Mouse (Mus musculus): ENCODE measurements around the gene Esrrg. TPM values are rescaled to one million over a fixed set of nuclear protein-coding genes. Genes with fewer than 3 reads are reported as not detected.

Esrrg gene
- total and polyA plus RNA-seq, 3 experiments, result 0.01 TPM; not detected in 2

GRCm38 (mm10) chr1:187900756-187901155 is 292.2 kb downstream of the Esrrg start:
- H3K9me3 ChIP-seq (replicated peaks; ENCODE audit: insufficient read depth, low read length), result no peaks in the 10 kb centered on the region
- no peak overlapping the region for H3K9ac ChIP-seq (ENCODE audit: control insufficient read depth, low read depth, low read length, poor library complexity, severe bottlenecking)
- no peak overlapping the region for H3K4me3 ChIP-seq (ENCODE audit: control insufficient read depth in 1 of 2, insufficient read depth in 1 of 2, low read depth in 2 of 2, low read length in 2 of 2)

GRCm38 (mm10) chr1:187902176-187902575 is 293.6 kb downstream of the Esrrg start:
- Histone ChIP-seq H3K27me3 (ENCODE audit: control insufficient read depth in 1 of 2, insufficient read depth in 2 of 2, low read length in 2 of 2) (no peaks in the 10 kb centered on the region), H3K9ac (ENCODE audit: control insufficient read depth, low read depth, low read length, poor library complexity, severe bottlenecking) (no peak overlapping the region), H3K9me3 (replicated peaks; ENCODE audit: insufficient read depth, low read length) (no peaks in the 10 kb centered on the region), H3K4me1 (ENCODE audit: control insufficient read depth in 1 of 2, insufficient read depth in 2 of 2, low read length in 2 of 2) (no peaks in the 10 kb centered on the region), H3K36me3 (ENCODE audit: control insufficient read depth in 1 of 2, insufficient read depth in 2 of 2, low read length in 2 of 2) (no peaks in the 10 kb centered on the region), H3K27ac (ENCODE audit: control insufficient read depth, low read depth, low read length) (no peak overlapping the region), H3K4me3 (ENCODE audit: control insufficient read depth in 1 of 2, insufficient read depth in 1 of 2, low read depth in 2 of 2, low read length in 2 of 2) (no peak overlapping the region), H3K79me2 (ENCODE audit: control insufficient read depth, insufficient read depth, low read length, poor library complexity) (no peaks in the 10 kb centered on the region)
- TF ChIP-seq BHLHE40 (IDR thresholded peaks at IDR 0.05; ENCODE audit: borderline replicate concordance, low read depth, low read length) (no peak), ETS1 (IDR thresholded peaks at IDR 0.05; ENCODE audit: low read depth, low read length) (no peak), CHD2 (IDR thresholded peaks at IDR 0.05; ENCODE audit: low read length) (no peak), CTCF (IDR thresholded peaks at IDR 0.05 in 2 of 3, conservative IDR thresholded peaks at IDR 0.05 in 1 of 3; ENCODE audit: control insufficient read depth in 1 of 3, insufficient read depth in 1 of 3, low read depth in 2 of 3, low read length in 3 of 3, poor library complexity in 1 of 3, severe bottlenecking in 1 of 3) (no peak), JUND (IDR thresholded peaks at IDR 0.05; ENCODE audit: low read depth, low read length) (no peak), CHD1 (IDR thresholded peaks at IDR 0.05; ENCODE audit: low read depth, low read length) (no peak), NELFE (IDR thresholded peaks at IDR 0.05; ENCODE audit: low read depth, low read length) (no peak)
- DNase-seq (ENCODE audit: low read depth, low spot score), result no peak

More at GRCm38 (mm10) chr1:187900756-187901155, 292.2 kb downstream of the Esrrg start:
- no peak for DNase-seq (ENCODE audit: low read depth, low spot score)
- TF ChIP-seq CHD2 (IDR thresholded peaks at IDR 0.05; ENCODE audit: low read length) (no peak), ZC3H11A (IDR thresholded peaks at IDR 0.05; ENCODE audit: low read depth, low read length) (no peak), NELFE (IDR thresholded peaks at IDR 0.05; ENCODE audit: low read depth, low read length) (no peak), POLR2A (IDR thresholded peaks at IDR 0.05; ENCODE audit: control insufficient read depth in 1 of 2, insufficient read depth in 1 of 2, low read depth in 1 of 2, low read length in 2 of 2, poor library complexity in 1 of 2) (no peak), GABPA (IDR thresholded peaks at IDR 0.05; ENCODE audit: low read depth, low read length) (no peak), RAD21 (IDR thresholded peaks at IDR 0.05; ENCODE audit: low read depth, low read length) (no peak), USF2 (IDR thresholded peaks at IDR 0.05; ENCODE audit: borderline replicate concordance in 1 of 2, insufficient read depth in 1 of 2, low read depth in 1 of 2, low read length in 2 of 2) (no peak), ZMIZ1 (IDR thresholded peaks at IDR 0.05; ENCODE audit: low read depth, low read length) (no peak), UBTF (IDR thresholded peaks at IDR 0.05; ENCODE audit: borderline replicate concordance, insufficient read depth, low read depth, low read length) (no peak), RCOR1 (IDR thresholded peaks at IDR 0.05; ENCODE audit: low read depth, low read length) (no peak), MEF2A (IDR thresholded peaks at IDR 0.05; ENCODE audit: extremely low read depth, insufficient replicate concordance, low read depth, low read length, poor library complexity, severe bottlenecking) (no peak), KAT2A (conservative IDR thresholded peaks at IDR 0.05; ENCODE audit: low read depth, low read length) (no peak), USF1 (IDR thresholded peaks at IDR 0.05; ENCODE audit: low read depth, low read length) (no peak), BHLHE40 (IDR thresholded peaks at IDR 0.05; ENCODE audit: borderline replicate concordance, low read depth, low read length) (no peak), EP300 (IDR thresholded peaks at IDR 0.05; ENCODE audit: low read depth in 1 of 2, low read length in 2 of 2) (no peak), JUND (IDR thresholded peaks at IDR 0.05; ENCODE audit: low read depth, low read length) (no peak), ELF1 (IDR thresholded peaks at IDR 0.05; ENCODE audit: low read depth, low read length) (no peak)
- Histone ChIP-seq H3K36me3 (ENCODE audit: control insufficient read depth in 1 of 2, insufficient read depth in 2 of 2, low read length in 2 of 2) (no peaks in the 10 kb centered on the region), H3K4me1 (ENCODE audit: control insufficient read depth in 1 of 2, insufficient read depth in 2 of 2, low read length in 2 of 2) (no peaks in the 10 kb centered on the region), H3K79me2 (ENCODE audit: control insufficient read depth, insufficient read depth, low read length, poor library complexity) (no peaks in the 10 kb centered on the region), H3K27me3 (ENCODE audit: control insufficient read depth in 1 of 2, insufficient read depth in 2 of 2, low read length in 2 of 2) (no peaks in the 10 kb centered on the region), H3K27ac (ENCODE audit: control insufficient read depth, low read depth, low read length) (no peak overlapping the region)
